Mouse (Mus musculus) E14TG2a.4 (cell line): ENCODE measurements around the gene Faap100.
A peak's percentile ranks its signal among the peaks of the same experiment; 100 is the strongest.
"Not testable (repeated sequence)": the region's sequence is repeated elsewhere in the genome, so short reads cannot be mapped to it uniquely, and the experiment has no call there.

Experiments
- H3K27me3 ChIP-seq: 2 replicates; pipeline ENCODE4 v1.6.1; 2014; ENCODE audit warnings: low read length, control low read depth; ENCODE audit not compliant: insufficient read depth
- H3K36me3 ChIP-seq: 2 replicates; pipeline ENCODE4 v1.6.1; 2014; ENCODE audit warnings: low read length, control low read depth; ENCODE audit not compliant: insufficient read depth
- H3K4me1 ChIP-seq: replicated peaks from 2 replicates; pipeline ENCODE4 v1.6.1; 2014; ENCODE audit warnings: low read depth, low read length, control low read depth
- H3K4me3 ChIP-seq: replicated peaks from 2 replicates; pipeline ENCODE4 v1.5.1; 2014; ENCODE audit warnings: mild to moderate bottlenecking, low read length
- H3K9me3 ChIP-seq: 2 replicates; pipeline ENCODE4 v1.6.1; 2014; ENCODE audit warnings: low read length, control low read depth
- CTCF ChIP-seq: conservative IDR thresholded peaks from 2 replicates; pipeline ENCODE4 v1.5.1; 2014; ENCODE audit warnings: low read length
- NANOG ChIP-seq: IDR thresholded peaks from 2 replicates; pipeline ENCODE4 v1.6.1; 2014; ENCODE audit warnings: borderline replicate concordance, low read length, mixed read lengths
- POU5F1 ChIP-seq: IDR thresholded peaks from 2 replicates; pipeline ENCODE4 v1.6.1; 2014; ENCODE audit warnings: low read length, borderline replicate concordance

The Faap100 gene

GRCm38 (mm10) chr11:120356319-120356840, 22.2 kb downstream of the Faap100 start:
- 0 out of 2 replicates have a peak, but pooled peaks cover 3% of the 10 kb centered on the region for H3K27me3 ChIP-seq
- peaks cover 3% of the 10 kb centered on the region for H3K9me3 ChIP-seq
- no peak; the same call in 1 of the 2 replicates for TF ChIP-seq CTCF
- no peak for TF ChIP-seq POU5F1
- TF ChIP-seq NANOG, result no peak
- H3K4me1 ChIP-seq, result peaks cover 42% of the 10 kb centered on the region
- no peak overlapping the region for H3K4me3 ChIP-seq
- H3K36me3 ChIP-seq, result no peaks in the 10 kb centered on the region

DNA sequence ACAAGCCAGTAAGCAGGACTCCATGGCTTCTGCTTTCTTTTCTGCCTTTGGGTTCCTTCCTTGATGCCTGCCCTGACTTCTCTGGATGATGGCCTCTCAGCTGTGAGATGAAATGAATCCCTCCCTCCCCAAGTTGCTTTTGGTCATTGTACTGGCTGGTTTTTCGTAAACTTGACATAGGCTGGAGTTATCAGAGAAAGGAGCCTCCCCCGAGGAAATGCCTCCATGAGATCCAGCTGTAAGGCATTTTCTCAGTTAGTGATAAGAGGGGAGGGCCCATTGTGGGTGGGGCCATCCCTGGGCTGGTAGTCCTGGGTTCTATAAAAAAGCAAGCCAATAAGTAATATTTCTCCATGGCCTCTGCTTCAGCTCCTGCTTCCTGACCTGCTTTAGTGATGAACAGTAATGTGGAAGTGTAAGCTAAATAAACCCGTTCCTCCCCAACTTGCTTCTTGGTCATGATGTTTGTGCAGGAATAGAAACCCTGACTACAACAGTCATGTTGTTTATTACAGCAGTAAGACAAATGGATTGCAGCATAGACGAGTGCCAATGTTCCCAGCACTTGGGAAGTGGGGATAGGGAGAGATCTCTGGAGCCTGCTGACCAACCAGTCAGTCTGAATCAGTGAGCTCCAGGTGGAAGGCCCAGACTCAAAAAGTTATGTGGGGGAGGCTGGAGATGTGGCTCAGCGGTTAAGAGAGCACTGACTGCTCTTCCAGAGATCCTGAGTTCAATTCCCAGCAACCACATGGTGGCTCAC, 23.1 kb downstream of the Faap100 start:
- no peaks in the 10 kb centered on the region for H3K36me3 ChIP-seq

DNA sequence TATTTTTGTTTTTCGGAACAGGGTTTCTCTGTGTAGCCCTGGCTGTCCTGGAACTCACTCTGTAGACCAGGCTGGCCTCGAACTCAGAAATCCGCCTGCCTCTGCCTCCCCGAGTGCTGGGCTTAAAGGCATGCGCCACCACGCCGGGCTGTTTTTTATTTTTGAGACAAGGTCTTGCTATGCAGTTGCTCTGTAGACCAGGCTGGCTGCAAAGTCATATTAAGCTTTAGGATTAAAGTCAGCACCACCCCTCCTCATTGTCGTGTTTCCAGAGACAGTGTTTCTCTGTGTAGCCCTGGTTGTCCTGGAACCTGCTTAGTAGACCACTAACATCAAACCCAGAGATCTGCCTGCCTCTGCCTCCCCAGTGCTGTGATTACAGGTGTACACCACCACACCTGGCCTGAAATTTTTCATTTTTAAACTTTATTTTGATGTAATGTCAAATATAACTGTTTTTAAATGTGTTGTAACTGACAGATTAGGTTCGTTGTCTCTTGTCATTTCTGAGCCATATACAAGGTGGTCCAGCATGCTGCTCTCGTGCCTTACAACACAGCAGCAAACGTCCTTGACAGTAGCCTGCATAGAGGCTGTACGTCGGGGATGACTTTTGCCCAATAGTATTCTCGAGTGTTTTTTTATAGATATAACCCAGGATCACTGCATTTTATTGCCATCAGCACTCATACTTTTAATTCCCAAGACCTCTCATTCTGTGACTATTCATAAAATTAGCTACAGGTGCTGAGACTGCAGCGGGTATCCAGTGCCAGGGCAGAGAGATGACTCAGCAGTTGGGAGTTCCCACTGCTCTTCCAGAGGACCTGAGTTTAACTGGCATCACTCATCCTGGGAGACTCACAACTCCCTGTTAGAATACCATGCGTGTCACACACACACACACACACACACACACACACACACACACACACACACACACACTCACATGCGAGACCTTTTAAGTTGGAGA, 24.0 kb downstream of the Faap100 start:
- Histone ChIP-seq H3K36me3 (no peaks in the 10 kb centered on the region), H3K4me3 (no peak overlapping the region), H3K9me3 (no peaks in the 10 kb centered on the region), H3K4me1 (peaks cover 55% of the 10 kb centered on the region), H3K27me3 (0 out of 2 replicates have a peak, but pooled peaks cover 3% of the 10 kb centered on the region)
- TF ChIP-seq CTCF (no peak), NANOG (no peak), POU5F1 (no peak)

More for the DNA sequence above, 23.1 kb downstream of the Faap100 start:
- no peaks in the 10 kb centered on the region for H3K9me3 ChIP-seq
- TF ChIP-seq NANOG, result no peak
- TF ChIP-seq POU5F1, result no peak
- TF ChIP-seq CTCF, result no peak
- H3K4me1 ChIP-seq, result peaks cover 51% of the 10 kb centered on the region
- H3K4me3 ChIP-seq, result no peak overlapping the region
- H3K27me3 ChIP-seq, result 0 out of 2 replicates have a peak, but pooled peaks cover 3% of the 10 kb centered on the region

DNA sequence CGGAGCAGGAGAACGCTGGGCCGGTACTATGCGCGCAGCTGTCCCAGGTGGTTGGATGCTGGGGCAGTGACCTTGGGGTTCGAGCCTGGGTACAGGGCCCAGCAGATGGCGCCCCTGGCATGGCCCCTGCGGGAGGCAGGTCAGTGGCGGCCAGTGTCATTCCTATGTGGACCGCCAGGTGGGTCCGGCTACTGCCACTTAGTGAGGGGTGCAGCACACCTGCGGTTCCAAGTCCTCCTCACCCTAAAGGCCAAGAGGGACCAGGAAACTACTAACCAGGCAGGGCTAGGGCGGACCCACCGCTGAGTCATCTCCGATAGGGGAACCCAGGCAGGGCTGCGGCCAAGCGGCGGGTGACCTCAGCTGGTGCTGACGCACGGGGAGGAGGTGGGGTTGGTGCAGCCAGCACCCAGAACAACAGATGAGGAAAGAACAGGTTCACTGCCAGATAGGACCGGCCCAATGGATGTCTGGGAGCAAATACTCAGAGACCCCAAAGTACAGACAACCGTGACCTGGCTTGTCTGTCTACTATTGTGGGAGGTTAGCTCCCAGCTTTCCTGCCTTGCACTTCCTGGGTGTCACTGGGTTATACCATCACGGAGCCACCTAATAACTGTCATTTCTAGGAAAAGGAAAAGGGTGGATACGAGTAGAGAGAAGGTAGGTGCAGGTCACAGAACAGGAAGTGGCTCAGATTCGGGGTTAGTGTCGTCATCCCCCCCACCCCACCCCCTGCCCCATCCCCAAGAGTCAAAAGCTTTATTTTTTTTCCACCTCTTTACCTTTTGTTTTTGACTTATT, 24.9 kb downstream of the Faap100 start:
- Histone ChIP-seq H3K4me1 (peaks cover 63% of the 10 kb centered on the region), H3K36me3 (no peaks in the 10 kb centered on the region), H3K27me3 (0 out of 2 replicates have a peak, but pooled peaks cover 3% of the 10 kb centered on the region), H3K9me3 (no peaks in the 10 kb centered on the region), H3K4me3 (peak overlapping the region; percentile 72)
- no peak for TF ChIP-seq NANOG
- TF ChIP-seq CTCF, result peak; percentile 45

DNA sequence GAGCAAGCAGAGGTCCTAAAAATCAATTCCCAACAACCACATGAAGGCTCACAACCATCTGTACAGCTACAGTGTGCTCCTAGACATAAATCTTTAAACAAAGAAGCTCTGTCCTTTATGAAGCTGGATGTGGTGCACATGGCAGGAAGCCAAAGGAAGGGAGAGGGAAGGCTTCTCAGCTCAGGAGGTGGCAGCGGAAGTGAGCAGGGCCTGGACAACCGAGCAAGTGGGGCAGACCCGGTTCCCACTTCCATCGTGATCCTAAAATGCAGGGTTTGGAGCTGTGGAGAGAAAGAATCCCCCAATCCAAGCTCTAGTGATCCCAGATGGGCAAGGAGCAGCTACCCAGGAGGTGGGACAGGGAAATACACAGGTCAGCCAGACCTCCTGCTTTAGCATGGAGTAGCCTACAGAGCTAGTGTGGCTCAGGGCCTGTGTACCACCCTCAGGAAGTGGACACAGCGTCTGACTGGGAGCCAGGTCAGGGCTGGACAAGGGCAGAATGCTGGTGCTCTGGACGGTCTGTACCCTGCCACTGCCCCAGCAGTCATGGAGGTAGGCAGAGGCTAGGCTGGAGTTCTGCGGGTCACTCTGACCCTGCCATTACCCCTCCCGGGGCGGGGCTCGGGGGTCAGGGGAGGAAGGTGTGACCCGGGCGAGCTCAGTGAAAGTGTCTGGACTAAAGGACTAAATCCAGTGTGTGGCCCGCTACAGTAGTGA, 25.8 kb downstream of the Faap100 start:
- H3K4me1 ChIP-seq, result peaks cover 53% of the 10 kb centered on the region
- peaks cover 2% of the 10 kb centered on the region; the same call in 1 of the 2 replicates for H3K36me3 ChIP-seq
- H3K27me3 ChIP-seq, result 0 out of 2 replicates have a peak, but pooled peaks cover 3% of the 10 kb centered on the region
- H3K9me3 ChIP-seq, result peaks cover 2% of the 10 kb centered on the region
- peak overlapping the region; percentile 72 for H3K4me3 ChIP-seq
- TF ChIP-seq CTCF (no peak), NANOG (no peak), POU5F1 (no peak)

GRCm38 (mm10) chr11:120352093-120352350, 26.5 kb downstream of the Faap100 start:
- not testable (repeated sequence) for H3K27me3 ChIP-seq, H3K36me3 ChIP-seq, H3K4me3 ChIP-seq, H3K9me3 ChIP-seq
- peaks cover 49% of the 10 kb centered on the region for H3K4me1 ChIP-seq

GRCm38 (mm10) chr11:120351250-120352092, 27.1 kb downstream of the Faap100 start:
- peaks cover 13% of the 10 kb centered on the region for H3K36me3 ChIP-seq
- peaks cover 49% of the 10 kb centered on the region for H3K4me1 ChIP-seq
- no peak for TF ChIP-seq POU5F1
- no peak for TF ChIP-seq CTCF
- no peak for TF ChIP-seq NANOG
- 0 out of 2 replicates have a peak, but pooled peaks cover 3% of the 10 kb centered on the region for H3K27me3 ChIP-seq
- H3K9me3 ChIP-seq, result peaks cover 13% of the 10 kb centered on the region
- peak overlapping the region; percentile 89 for H3K4me3 ChIP-seq
